Mouse (Mus musculus) MEL (cell line): ENCODE measurements at regions not wholly inside any gene's neighbourhood (a gene's known extent, or its start where the extent isn't known, plus 50 kb on each side); places are given as distances from the start of the nearest gene placed in this dataset.

Experiments
- CTCF ChIP-seq, 3 experiments: IDR thresholded peaks in 2 of 3; conservative IDR thresholded peaks in 1 of 3; 2 replicates each; pipeline ENCODE4 v1.5.1; 2011 to 2012; ENCODE audit warnings: low read length in 3 of 3, low read depth in 2 of 3, mild to moderate bottlenecking in 2 of 3, improper control_type of control experiment in 1 of 3, inconsistent platforms in 1 of 3, mixed read lengths in 1 of 3, moderate library complexity in 1 of 3; ENCODE audit not compliant: control insufficient read depth in 1 of 3, insufficient read depth in 1 of 3, poor library complexity in 1 of 3, severe bottlenecking in 1 of 3
- E2F4 ChIP-seq: IDR thresholded peaks from 2 replicates; pipeline ENCODE4 v1.6.1; 2011; ENCODE audit warnings: low read depth, low read length, improper control_type of control experiment, borderline replicate concordance
- USF1 ChIP-seq: IDR thresholded peaks from 2 replicates; pipeline ENCODE4 v1.6.1; 2014; ENCODE audit warnings: low read depth, mild to moderate bottlenecking, inconsistent platforms, low read length, improper control_type of control experiment, moderate library complexity
- ZKSCAN1 ChIP-seq: IDR thresholded peaks from 2 replicates; pipeline ENCODE4 v1.6.1; 2012; ENCODE audit warnings: low read depth, mild to moderate bottlenecking, inconsistent platforms, low read length, improper control_type of control experiment, moderate library complexity
- ZMIZ1 ChIP-seq: IDR thresholded peaks from 2 replicates; pipeline ENCODE4 v1.6.1; 2012; ENCODE audit warnings: low read depth, mild to moderate bottlenecking, inconsistent platforms, low read length, improper control_type of control experiment, moderate library complexity

- TF ChIP-seq CTCF (IDR thresholded peaks at IDR 0.05 in 2 of 3, conservative IDR thresholded peaks at IDR 0.05 in 1 of 3; ENCODE audit: control insufficient read depth in 1 of 3, insufficient read depth in 1 of 3, low read depth in 2 of 3, low read length in 3 of 3, poor library complexity in 1 of 3, severe bottlenecking in 1 of 3), result no peak
- TF ChIP-seq ZMIZ1, result no peak
- TF ChIP-seq USF1, result no peak
- TF ChIP-seq E2F4, result no peak
- TF ChIP-seq ZKSCAN1, result no peak
Measured at GRCm38 (mm10) chr13:3258379-3258778, 279.5 kb upstream of the Gdi2 start.
